ENCODE assay signal across 8 mouse cellular contexts in genomic region chrX:37109526-37110192, GRCm38 (mm10). TPM values are rescaled to one million over a fixed set of nuclear protein-coding genes. Genes with fewer than 3 reads are reported as not detected.
DNase-seq lines count a peak whose midpoint lies in the region; ATAC-seq lines count a peak whose summit lies in the region.

No protein-coding gene starts in this region.

- peak overlapping the region; percentile 57 for H3K4me2 ChIP-seq in kidney, embryonic 14.5 days (replicated peaks; ENCODE audit: low read depth, low read length)
- peak overlapping the region; percentile 48 for H3K4me2 ChIP-seq in hindbrain, embryonic 11.5 days (replicated peaks; ENCODE audit: low read depth, low read length)

- DNase-seq in kidney, postnatal 36 days: no peak
- DNase-seq in hindbrain, embryonic 11.5 days (ENCODE audit: low spot score): no peak
- no peak for DNase-seq in midbrain, embryonic 10.5 days (ENCODE audit: low spot score)
- DNase-seq in right cerebral cortex, postnatal 10 days (ENCODE audit: low spot score in 2 of 2): no peak
- no peak for DNase-seq in frontal cortex, adult 2 months (ENCODE audit: extremely low spot score in 1 of 2, low spot score in 1 of 2)
- no peak for DNase-seq in cerebellum, postnatal 36 days

- WGBS in kidney, embryonic 14.5 days: 26% methylated on average over 27 of the region's 27 CpGs
- 14% methylated on average over 27 of the region's 27 CpGs for WGBS in hindbrain, embryonic 11.5 days
- WGBS in midbrain, embryonic 10.5 days: 13% methylated on average over 27 of the region's 27 CpGs

- H3K9me3 ChIP-seq in kidney, embryonic 14.5 days (ENCODE audit: control insufficient read depth, low read length): no peaks in the 10 kb centered on the region
- no peaks in the 10 kb centered on the region for H3K9me3 ChIP-seq in hindbrain, embryonic 11.5 days (ENCODE audit: control insufficient read depth, low read length)
- no peaks in the 10 kb centered on the region for H3K9me3 ChIP-seq in midbrain, embryonic 10.5 days (replicated peaks)

- peak overlapping the region; percentile 55 for H3K4me3 ChIP-seq in kidney, embryonic 14.5 days (ENCODE audit: low read length)
- peak overlapping the region; percentile 69 for H3K4me3 ChIP-seq in brown adipose tissue, adult 24 weeks (ENCODE audit: insufficient read depth, low read depth, low read length)
- H3K4me3 ChIP-seq in hindbrain, embryonic 11.5 days (ENCODE audit: low read depth, low read length): peak overlapping the region; percentile 53
- peak overlapping the region; percentile 63 for H3K4me3 ChIP-seq in midbrain, embryonic 10.5 days

- no peaks in the 10 kb centered on the region for H3K27me3 ChIP-seq in kidney, embryonic 14.5 days (ENCODE audit: control insufficient read depth, insufficient read depth, low read length)
- no peaks in the 10 kb centered on the region for H3K27me3 ChIP-seq in hindbrain, embryonic 11.5 days (ENCODE audit: control insufficient read depth, insufficient read depth, low read length)
- H3K27me3 ChIP-seq in midbrain, embryonic 10.5 days (ENCODE audit: low read depth, poor library complexity, severe bottlenecking): no peaks in the 10 kb centered on the region

- no peaks in the 10 kb centered on the region for H3K36me3 ChIP-seq in kidney, embryonic 14.5 days (ENCODE audit: control insufficient read depth, insufficient read depth, low read length)
- H3K36me3 ChIP-seq in hindbrain, embryonic 11.5 days (ENCODE audit: control insufficient read depth, insufficient read depth, low read length): no peaks in the 10 kb centered on the region
- H3K36me3 ChIP-seq in midbrain, embryonic 10.5 days: peaks cover 20% of the 10 kb centered on the region

- H3K9ac ChIP-seq in kidney, embryonic 14.5 days (ENCODE audit: low read depth, low read length): peak overlapping the region; percentile 61
- H3K9ac ChIP-seq in hindbrain, embryonic 11.5 days (ENCODE audit: low read depth, low read length): peak overlapping the region; percentile 50

- no peaks in the 10 kb centered on the region for H3K4me1 ChIP-seq in kidney, embryonic 14.5 days (ENCODE audit: control insufficient read depth, insufficient read depth, low read length)
- H3K4me1 ChIP-seq in brown adipose tissue, adult 24 weeks (ENCODE audit: control insufficient read depth, insufficient read depth, insufficient read length, low read length): no peaks in the 10 kb centered on the region
- no peaks in the 10 kb centered on the region for H3K4me1 ChIP-seq in hindbrain, embryonic 11.5 days (replicated peaks; ENCODE audit: control insufficient read depth, insufficient read depth, low read length)
- no peaks in the 10 kb centered on the region for H3K4me1 ChIP-seq in midbrain, embryonic 10.5 days

- ATAC-seq in kidney, embryonic 14.5 days (ENCODE audit: low FRiP score, low TSS enrichment): peak; percentile 84
- peak; percentile 81 for ATAC-seq in hindbrain, embryonic 11.5 days (ENCODE audit: low FRiP score)

- H3K27ac ChIP-seq in kidney, embryonic 14.5 days (ENCODE audit: low read depth, low read length): peak overlapping the region; percentile 76
- peak overlapping the region; percentile 73 for H3K27ac ChIP-seq in brown adipose tissue, adult 24 weeks (replicated peaks; ENCODE audit: low read depth, low read length)
- peak overlapping the region; percentile 70 for H3K27ac ChIP-seq in hindbrain, embryonic 11.5 days (ENCODE audit: low read depth, low read length)
- peak overlapping the region; percentile 86 for H3K27ac ChIP-seq in midbrain, embryonic 10.5 days (replicated peaks)

RNA-seq across cellular contexts. Expression of gene Upf3b, which starts 0.5 kb away (rescaled TPM):
- polyA plus RNA-seq in kidney, embryonic 14.5 days (2014; fragmentation: Nextera tagmentation; extraction: Ambion mirVana): 27.4 and 33.8 TPM in 2 replicates
- polyA plus RNA-seq in brown adipose tissue, adult 24 weeks (2012; ENCODE audit: insufficient read depth, insufficient read length, missing spikeins): 9.0 and 11.5 TPM in 2 replicates
- 19.0 and 27.6 TPM in 2 replicates for polyA plus RNA-seq in hindbrain, embryonic 11.5 days (2014; fragmentation: Nextera tagmentation; extraction: Ambion mirVana)
- polyA plus RNA-seq in midbrain, embryonic 10.5 days (2016; fragmentation: Nextera tagmentation; extraction: Ambion mirVana): 19.3 and 20.8 TPM in 2 replicates
- polyA plus RNA-seq in frontal cortex, adult 2 months (2012; rRNA removed): 32.8 and 35.0 TPM in 2 replicates

RNA-seq across cellular contexts. Expression of gene Nkap, which starts 16.9 kb away (rescaled TPM):
- 21.1 and 21.5 TPM in 2 replicates for polyA plus RNA-seq in kidney, embryonic 14.5 days (2014; fragmentation: Nextera tagmentation; extraction: Ambion mirVana)
- polyA plus RNA-seq in brown adipose tissue, adult 24 weeks (2012; ENCODE audit: insufficient read depth, insufficient read length, missing spikeins): 7.0 and 10.9 TPM in 2 replicates
- polyA plus RNA-seq in hindbrain, embryonic 11.5 days (2014; fragmentation: Nextera tagmentation; extraction: Ambion mirVana): 22.3 and 25.9 TPM in 2 replicates
- polyA plus RNA-seq in midbrain, embryonic 10.5 days (2016; fragmentation: Nextera tagmentation; extraction: Ambion mirVana): 19.8 and 20.7 TPM in 2 replicates
- polyA plus RNA-seq in frontal cortex, adult 2 months (2012; rRNA removed): 5.8 and 6.6 TPM in 2 replicates

RNA-seq across cellular contexts. Expression of gene Rpl39, which starts 24.5 kb away (rescaled TPM):
- polyA plus RNA-seq in kidney, embryonic 14.5 days (2014; fragmentation: Nextera tagmentation; extraction: Ambion mirVana): 608 and 939 TPM in 2 replicates
- 550 and 567 TPM in 2 replicates for polyA plus RNA-seq in brown adipose tissue, adult 24 weeks (2012; ENCODE audit: insufficient read depth, insufficient read length, missing spikeins)
- 414 and 431 TPM in 2 replicates for polyA plus RNA-seq in hindbrain, embryonic 11.5 days (2014; fragmentation: Nextera tagmentation; extraction: Ambion mirVana)
- 366 and 467 TPM in 2 replicates for polyA plus RNA-seq in midbrain, embryonic 10.5 days (2016; fragmentation: Nextera tagmentation; extraction: Ambion mirVana)
- polyA plus RNA-seq in frontal cortex, adult 2 months (2012; rRNA removed): 236 and 294 TPM in 2 replicates

RNA-seq across cellular contexts. Expression of gene Akap14, which starts 59.0 kb away (rescaled TPM):
- polyA plus RNA-seq in kidney, embryonic 14.5 days (2014; fragmentation: Nextera tagmentation; extraction: Ambion mirVana): 0.23 TPM in 1 of 2 replicates, not detected in the other
- not detected in 2 replicates for polyA plus RNA-seq in brown adipose tissue, adult 24 weeks (2012; ENCODE audit: insufficient read depth, insufficient read length, missing spikeins)
- polyA plus RNA-seq in hindbrain, embryonic 11.5 days (2014; fragmentation: Nextera tagmentation; extraction: Ambion mirVana): 0.50 and 0.57 TPM in 2 replicates
- polyA plus RNA-seq in midbrain, embryonic 10.5 days (2016; fragmentation: Nextera tagmentation; extraction: Ambion mirVana): 0.15 and 0.31 TPM in 2 replicates
- not detected in 2 replicates for polyA plus RNA-seq in frontal cortex, adult 2 months (2012; rRNA removed)
